Mouse (Mus musculus) thymus, adult 2 months (tissue): Measurements from ENCODE around the gene Wdr74. TPM values are rescaled to one million over a fixed set of nuclear protein-coding genes. Genes with fewer than 3 reads are reported as not detected.

Source experiments
- DNase-seq: peaks from one replicate; pipeline ENCODE4 v3.0.0; 2021
- H3K27ac ChIP-seq: fragments of 200-500 bp; 2 replicates; pipeline ENCODE4 v1.5.1; 2012; ENCODE audit warnings: low read length, control low read depth; ENCODE audit not compliant: control insufficient read depth, insufficient read depth
- H3K27me3 ChIP-seq: fragments of 200-500 bp; 2 replicates; pipeline ENCODE4 v1.6.1; 2012; ENCODE audit warnings: mild to moderate bottlenecking, low read length, moderate library complexity, mixed read lengths; ENCODE audit not compliant: control insufficient read depth, insufficient read depth
- H3K36me3 ChIP-seq: fragments of 200-500 bp; 2 replicates; pipeline ENCODE4 v1.6.1; 2012; ENCODE audit warnings: mild to moderate bottlenecking, low read length, moderate library complexity; ENCODE audit not compliant: control insufficient read depth, insufficient read depth
- H3K4me1 ChIP-seq: fragments of 200-500 bp; replicated peaks from 2 replicates; pipeline ENCODE4 v1.6.1; 2012; ENCODE audit warnings: low read length; ENCODE audit not compliant: control insufficient read depth, insufficient read depth
- H3K4me3 ChIP-seq: fragments of 200-500 bp; 2 replicates; pipeline ENCODE4 v1.5.1; 2012; ENCODE audit warnings: mild to moderate bottlenecking, low read length, control low read depth, moderate library complexity; ENCODE audit not compliant: control insufficient read depth, insufficient read depth
- CTCF ChIP-seq: fragments of 200-500 bp; IDR thresholded peaks from 2 replicates; pipeline ENCODE4 v1.5.1; 2012; ENCODE audit warnings: mild to moderate bottlenecking, control low read depth, low read length, moderate library complexity, borderline replicate concordance; ENCODE audit not compliant: control insufficient read depth, poor library complexity, insufficient read depth; ENCODE audit errors: extremely low read depth
- POLR2A ChIP-seq: fragments of 200-500 bp; IDR thresholded peaks from 2 replicates; pipeline ENCODE4 v1.6.1; 2012; ENCODE audit warnings: mild to moderate bottlenecking, low read length, control low read depth, moderate library complexity; ENCODE audit not compliant: control insufficient read depth, poor library complexity, insufficient read depth; ENCODE audit errors: extremely low read depth
- WGBS: fragments of 180-500 bp; shearing (Covaris S2); methylation state at CpG from one replicate; pipeline ENCODE4 v1.1.7; 2018; 5-methylcytosine and 5-hydroxymethylcytosine counted together
- polyA plus RNA-seq: library from polyadenylated mRNA; depleted of rRNA; stranded (reverse); fragments of >200 nt; gene quantifications from 2 replicates; pipeline ENCODE4 v1.2.3, GENCODE M21; 2012; rRNA removed

Gene Wdr74
- polyA plus RNA-seq, 1 experiment = 54.7 TPM

- peak; percentile 39 for DNase-seq
- Histone ChIP-seq H3K4me3 (peak overlapping the region; percentile 55), H3K27ac (peak overlapping the region; percentile 65), H3K4me1 (peaks cover 23% of the 10 kb centered on the region), H3K27me3 (no peaks in the 10 kb centered on the region), H3K36me3 (peaks cover 9% of the 10 kb centered on the region; the same call in 1 of the 2 replicates)
- TF ChIP-seq POLR2A (no peak), CTCF (no peak)
- 2% methylated on average over 20 of the region's 20 CpGs for WGBS
These were observed 39.4 kb downstream of the Wdr74 start for GRCm38 (mm10) chr19:8774951-8775421.

- Histone ChIP-seq H3K27me3 (no peaks in the 10 kb centered on the region), H3K36me3 (peaks cover 3% of the 10 kb centered on the region; the same call in 1 of the 2 replicates), H3K27ac (no peak within 1 kb of the TSS), H3K4me1 (0 out of 2 replicates have a peak, but pooled peaks cover 2% of the 10 kb centered on the region), H3K4me3 (peak within 1 kb of the TSS; percentile 73)
- 3% methylated on average over 32 of the region's 32 CpGs for WGBS
- DNase-seq = peak; percentile 92
- TF ChIP-seq CTCF = peak; percentile 59; the same call in 1 of the 2 replicates
- TF ChIP-seq POLR2A = 0 out of 2 replicates have a peak, but pooled peaks have one; percentile 17
These were observed 50.6 kb downstream of the Wdr74 start, which contains the start of gene Taf6l for GRCm38 (mm10) chr19:8786008-8786781. Gene Taf6l (minus strand): TSS chr19:8786417.

- Histone ChIP-seq H3K36me3 (peaks cover 13% of the 10 kb centered on the region), H3K4me3 (no peak overlapping the region), H3K4me1 (0 out of 2 replicates have a peak, but pooled peaks cover 2% of the 10 kb centered on the region), H3K27me3 (no peaks in the 10 kb centered on the region), H3K27ac (no peak overlapping the region)
- TF ChIP-seq CTCF (no peak), POLR2A (no peak)
- WGBS = 84% methylated on average over 3 of the region's 3 CpGs
- no peak for DNase-seq
These were observed 52.9 kb downstream of the Wdr74 start for GRCm38 (mm10) chr19:8788521-8788920.

- Histone ChIP-seq H3K36me3 (peaks cover 20% of the 10 kb centered on the region), H3K27me3 (no peaks in the 10 kb centered on the region), H3K27ac (no peak overlapping the region), H3K4me3 (no peak overlapping the region), H3K4me1 (0 out of 2 replicates have a peak, but pooled peaks cover 2% of the 10 kb centered on the region)
- no peak for TF ChIP-seq CTCF
- TF ChIP-seq POLR2A = no peak
- 80% methylated on average over 1 of the region's 1 CpGs for WGBS
- no peak for DNase-seq
These were observed 53.5 kb downstream of the Wdr74 start for GRCm38 (mm10) chr19:8789171-8789570.

GRCm38 (mm10) chr19:8790171-8790570 is 54.5 kb downstream of the Wdr74 start:
- 0 out of 2 replicates have a peak, but pooled peaks cover 2% of the 10 kb centered on the region for H3K4me1 ChIP-seq
- no peaks in the 10 kb centered on the region for H3K27me3 ChIP-seq
- H3K36me3 ChIP-seq = peaks cover 25% of the 10 kb centered on the region
- H3K27ac ChIP-seq = no peak overlapping the region
- no peak overlapping the region for H3K4me3 ChIP-seq
- 84% methylated on average over 7 of the region's 7 CpGs for WGBS
- no peak for TF ChIP-seq POLR2A
- TF ChIP-seq CTCF = no peak
- no peak for DNase-seq

Other genes starting within 250 kb of the Wdr74 start
- gene Slc22a8, start 144.6 kb upstream of the Wdr74 start, polyA plus RNA-seq = 0.10 and 0.38 TPM in 2 replicates
- gene Slc22a6, start 117.8 kb upstream of the Wdr74 start, polyA plus RNA-seq = 0.16 TPM in 1 of 2 replicates, not detected in the other
- 0.01 and 0.05 TPM in 2 replicates for gene Chrm1, start 72.0 kb upstream of the Wdr74 start, polyA plus RNA-seq
- 154 and 165 TPM in 2 replicates for gene Slc3a2, start 12.5 kb upstream of the Wdr74 start, polyA plus RNA-seq
- not detected in 2 replicates for gene 1700092M07Rik, start 4.9 kb downstream of the Wdr74 start, polyA plus RNA-seq
- gene Stx5a, start 5.6 kb downstream of the Wdr74 start, polyA plus RNA-seq = 128 and 137 TPM in 2 replicates
- gene Nxf1, start 21.2 kb downstream of the Wdr74 start, polyA plus RNA-seq = 170 and 191 TPM in 2 replicates
- gene Tmem223, start 35.2 kb downstream of the Wdr74 start, polyA plus RNA-seq = 277 and 363 TPM in 2 replicates
- 168 and 197 TPM in 2 replicates for gene Tmem179b, start 38.6 kb downstream of the Wdr74 start, polyA plus RNA-seq
- gene Taf6l, start 50.6 kb downstream of the Wdr74 start, polyA plus RNA-seq = 24.9 and 28.7 TPM in 2 replicates
- gene Polr2g, start 62.8 kb downstream of the Wdr74 start, polyA plus RNA-seq = 77.0 and 77.1 TPM in 2 replicates
- gene Zbtb3, start 66.7 kb downstream of the Wdr74 start, polyA plus RNA-seq = 3.0 and 3.2 TPM in 2 replicates
- 36.1 and 37.5 TPM in 2 replicates for gene Ttc9c, start 83.5 kb downstream of the Wdr74 start, polyA plus RNA-seq
- 29.3 and 34.3 TPM in 2 replicates for gene Hnrnpul2, start 84.2 kb downstream of the Wdr74 start, polyA plus RNA-seq
- 1.5 and 1.6 TPM in 2 replicates for gene AC129217.1, start 93.9 kb downstream of the Wdr74 start, polyA plus RNA-seq
- 136 and 153 TPM in 2 replicates for gene Bscl2, start 101.6 kb downstream of the Wdr74 start, polyA plus RNA-seq
- gene Gng3, start 103.4 kb downstream of the Wdr74 start, polyA plus RNA-seq = 0.15 TPM in 1 of 2 replicates, not detected in the other
- 1.2 and 1.3 TPM in 2 replicates for gene Lrrn4cl, start 114.9 kb downstream of the Wdr74 start, polyA plus RNA-seq
- gene Ubxn1, start 135.7 kb downstream of the Wdr74 start, polyA plus RNA-seq = 108 and 119 TPM in 2 replicates
- gene Uqcc3, start 145.1 kb downstream of the Wdr74 start, polyA plus RNA-seq = 38.7 and 39.2 TPM in 2 replicates
- 2.4 and 3.0 TPM in 2 replicates for gene Lbhd1, start 147.9 kb downstream of the Wdr74 start, polyA plus RNA-seq
- not detected in 2 replicates for gene Gm49403, start 148.1 kb downstream of the Wdr74 start, polyA plus RNA-seq
- 15.3 and 19.1 TPM in 2 replicates for gene 1810009A15Rik, start 153.0 kb downstream of the Wdr74 start, polyA plus RNA-seq
- not detected in 2 replicates for gene Gm49416, start 153.1 kb downstream of the Wdr74 start, polyA plus RNA-seq
- 51.9 and 56.0 TPM in 2 replicates for gene Ints5, start 157.2 kb downstream of the Wdr74 start, polyA plus RNA-seq
- 203 and 219 TPM in 2 replicates for gene Ganab, start 162.2 kb downstream of the Wdr74 start, polyA plus RNA-seq
- gene B3gat3, start 184.5 kb downstream of the Wdr74 start, polyA plus RNA-seq = 102 and 106 TPM in 2 replicates
- 11.9 and 13.5 TPM in 2 replicates for gene Rom1, start 193.5 kb downstream of the Wdr74 start, polyA plus RNA-seq
- gene Eml3, start 193.7 kb downstream of the Wdr74 start, polyA plus RNA-seq = 72.3 and 73.1 TPM in 2 replicates
- gene Mta2, start 206.0 kb downstream of the Wdr74 start, polyA plus RNA-seq = 79.6 and 92.0 TPM in 2 replicates
- gene Tut1, start 218.0 kb downstream of the Wdr74 start, polyA plus RNA-seq = 39.4 and 42.0 TPM in 2 replicates
- 251 and 292 TPM in 2 replicates for gene Eef1g, start 231.2 kb downstream of the Wdr74 start, polyA plus RNA-seq